Mouse (Mus musculus): ENCODE data around the gene Oog1. TPM values are rescaled to one million over a fixed set of nuclear protein-coding genes. Genes with fewer than 3 reads are reported as not detected.

The Oog1 gene
- not detected in 2 replicates for polyA plus RNA-seq (2015; fragmentation: Nextera tagmentation; extraction: Ambion mirVana)

GRCm38 (mm10) chr12:87602388-87602787 lies at the start of gene Oog1:
Gene Oog1, plus strand, starts transcription at chr12:87602688.

GRCm38 (mm10) chr12:87618569-87618968 lies 16.1 kb downstream of the Oog1 start, which contains the start of gene Gm4027:
Gene Gm4027, plus strand, starts transcription at chr12:87618869.

GRCm38 (mm10) chr12:87644520-87644919 lies 42.0 kb downstream of the Oog1 start, which contains the start of gene Gm16381:
Gene Gm16381, minus strand, starts transcription at chr12:87644620.

Other genes starting within 250 kb of the Oog1 start
- 37.8 and 46.5 TPM in 2 replicates for gene Sptlc2, start 214.3 kb upstream of the Oog1 start, polyA plus RNA-seq (2015; fragmentation: Nextera tagmentation; extraction: Ambion mirVana)
- gene Slirp, start 158.8 kb upstream of the Oog1 start, polyA plus RNA-seq (2015; fragmentation: Nextera tagmentation; extraction: Ambion mirVana) = 274 and 297 TPM in 2 replicates
- 18.5 and 22.6 TPM in 2 replicates for gene Alkbh1, start 158.7 kb upstream of the Oog1 start, polyA plus RNA-seq (2015; fragmentation: Nextera tagmentation; extraction: Ambion mirVana)
- 68.7 and 70.2 TPM in 2 replicates for gene Snw1, start 130.4 kb upstream of the Oog1 start, polyA plus RNA-seq (2015; fragmentation: Nextera tagmentation; extraction: Ambion mirVana)
- gene Gm5788, start 108.0 kb upstream of the Oog1 start, polyA plus RNA-seq (2015; fragmentation: Nextera tagmentation; extraction: Ambion mirVana) = not detected in 2 replicates
- not detected in 2 replicates for gene Gm8300, start 88.4 kb upstream of the Oog1 start, polyA plus RNA-seq (2015; fragmentation: Nextera tagmentation; extraction: Ambion mirVana)
- not detected in 2 replicates for gene Gm4027, start 16.2 kb downstream of the Oog1 start, polyA plus RNA-seq (2015; fragmentation: Nextera tagmentation; extraction: Ambion mirVana)
- not detected in 2 replicates for gene Gm16381, start 41.9 kb downstream of the Oog1 start, polyA plus RNA-seq (2015; fragmentation: Nextera tagmentation; extraction: Ambion mirVana)
- gene Gm21319, start 173.1 kb downstream of the Oog1 start, polyA plus RNA-seq (2015; fragmentation: Nextera tagmentation; extraction: Ambion mirVana) = not detected in 2 replicates
- gene Gm21936, start 192.8 kb downstream of the Oog1 start, polyA plus RNA-seq (2015; fragmentation: Nextera tagmentation; extraction: Ambion mirVana) = not detected in 2 replicates
- not detected in 2 replicates for gene BB287469, start 213.9 kb downstream of the Oog1 start, polyA plus RNA-seq (2015; fragmentation: Nextera tagmentation; extraction: Ambion mirVana)
- gene Gm2001, start 239.7 kb downstream of the Oog1 start, polyA plus RNA-seq (2015; fragmentation: Nextera tagmentation; extraction: Ambion mirVana) = not detected in 2 replicates

Measured in skeletal muscle tissue, postnatal 0 days (tissue).